ENCODE assay signal across 15 mouse cellular contexts in the genomic region with DNA sequence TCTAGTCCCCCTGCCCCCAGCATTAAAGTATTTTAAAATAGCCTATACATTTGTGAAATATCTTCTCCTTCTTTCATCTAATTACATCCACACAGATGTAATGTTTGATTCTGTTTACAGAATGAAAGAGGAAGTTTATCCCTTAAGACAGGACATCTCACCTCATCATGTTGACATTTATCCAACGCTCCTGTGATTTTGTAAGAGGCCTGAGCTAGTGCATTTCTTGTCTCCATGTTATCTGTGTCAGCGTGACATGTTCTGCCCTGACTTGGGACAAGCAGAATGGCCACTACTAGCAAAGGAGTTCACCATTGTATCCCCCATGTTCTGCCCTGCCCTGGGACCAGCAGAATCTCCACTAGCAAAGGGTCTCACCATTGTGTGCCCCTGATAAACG.
"Had no signal": no experiment of that assay in that cellular context is flagged by ENCODE, and none has a peak within 500 bp of the region (broad histone marks: within the 10 kb centered on the region; RNA-seq: fewer than 3 reads in every experiment).

No protein-coding gene starts in this region.

- H3K4me3 ChIP-seq: neural tube, embryonic 15.5 days; stomach, embryonic 15.5 days had no signal

- H3K27me3 ChIP-seq: neural tube, embryonic 15.5 days; stomach, embryonic 15.5 days had no signal

- H3K9ac ChIP-seq: neural tube, embryonic 15.5 days; stomach, embryonic 15.5 days had no signal

- H3K9me3 ChIP-seq: neural tube, embryonic 15.5 days; stomach, embryonic 15.5 days had no signal

- H3K4me2 ChIP-seq: neural tube, embryonic 15.5 days; stomach, embryonic 15.5 days had no signal

- H3K4me1 ChIP-seq: neural tube, embryonic 15.5 days; stomach, embryonic 15.5 days had no signal

- DNase-seq: retina, postnatal 1 day; right cerebral cortex, adult 18-20 months; right cerebral cortex, postnatal 14 days; right cerebral cortex, postnatal 25 days; right cerebral cortex, postnatal 4 days; spleen, adult 18-20 months; thymus, adult 18-20 months; thymus, adult 2 months; thymus, postnatal 14 days; thymus, postnatal 25 days; thymus, postnatal 36 days; thymus, postnatal 4 days had no signal

- H3K27ac ChIP-seq: neural tube, embryonic 15.5 days; stomach, embryonic 15.5 days; stomach, postnatal 0 days had no signal

- H3K36me3 ChIP-seq: neural tube, embryonic 15.5 days; stomach, embryonic 15.5 days had no signal
